Mouse (Mus musculus) layer of hippocampus, postnatal 25 days (tissue): ENCODE results near the gene Trnt1. TPM values are rescaled to one million over a fixed set of nuclear protein-coding genes. Genes with fewer than 3 reads are reported as not detected.
A peak's percentile ranks its signal among the peaks of the same experiment; 100 is the strongest.

Source experiments
- DNase-seq, 2 experiments: peaks; one replicate each; pipeline ENCODE4 v3.0.0; 2022; ENCODE audit warnings: mixed read lengths in 2 of 2, low spot score in 1 of 2; ENCODE audit errors: extremely low spot score in 1 of 2
- total RNA-seq, 2 experiments: library from RNA; stranded (reverse); gene quantifications; 2 replicates each; pipeline ENCODE4 v1.2.3; 2021

The Trnt1 gene
- total RNA-seq, 2 experiments from 2014 or later: 48.0 to 51.7 TPM

DNA sequence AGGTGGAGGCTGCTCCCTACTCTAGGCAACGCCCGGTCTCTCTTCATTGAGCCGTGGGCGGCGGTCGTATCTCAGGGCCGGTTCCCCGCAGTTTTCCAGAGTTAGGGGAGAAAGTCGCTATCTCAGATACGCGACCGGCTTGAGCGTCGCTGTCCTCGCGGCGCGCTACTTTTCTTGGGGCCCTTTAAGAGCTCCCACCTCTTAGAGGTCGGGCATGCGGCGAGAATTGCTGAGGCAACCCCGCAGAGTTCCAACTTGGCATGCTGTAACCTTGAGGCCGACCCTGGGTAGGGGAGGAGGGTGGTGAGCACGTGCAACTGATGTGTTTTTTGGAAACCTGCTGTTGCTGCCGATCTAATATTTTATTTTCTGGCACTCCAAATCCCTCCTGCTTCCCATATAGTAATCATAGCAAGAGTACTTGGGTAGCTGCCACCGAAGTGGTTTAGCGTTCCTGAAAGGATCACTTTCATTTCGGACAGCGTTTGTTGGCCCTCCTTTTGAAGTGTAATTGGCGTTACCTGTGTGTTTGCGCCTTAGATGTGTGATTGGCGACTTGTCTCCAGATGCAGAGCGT lies 458 bp downstream of the Trnt1 start:
- DNase-seq: no peak

- DNase-seq: no peak
These were observed 1.1 kb downstream of the Trnt1 start for GRCm38 (mm10) chr6:106770046-106770445.

DNA sequence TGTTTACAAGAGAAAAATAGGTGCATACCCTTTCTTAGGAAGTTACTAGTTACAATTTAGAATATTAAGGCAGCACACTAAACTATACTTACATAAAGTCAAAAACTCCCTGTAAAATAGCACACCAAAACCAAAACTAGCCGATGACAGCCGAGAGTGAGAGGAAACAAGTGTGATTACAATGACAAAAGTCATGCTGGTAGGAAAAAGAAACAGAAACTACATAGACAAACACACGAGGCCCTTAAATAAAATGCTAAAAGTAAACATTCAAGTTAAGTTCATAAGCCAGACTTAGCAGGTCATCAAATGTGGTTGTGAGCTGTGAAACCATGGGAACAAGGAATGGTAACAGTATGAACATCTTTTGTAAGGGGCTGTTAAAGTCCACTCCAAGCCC lies 18.2 kb downstream of the Trnt1 start:
- DNase-seq: no peak

GRCm38 (mm10) chr6:106791429-106791828 lies 22.5 kb downstream of the Trnt1 start:
- no peak for DNase-seq

DNA sequence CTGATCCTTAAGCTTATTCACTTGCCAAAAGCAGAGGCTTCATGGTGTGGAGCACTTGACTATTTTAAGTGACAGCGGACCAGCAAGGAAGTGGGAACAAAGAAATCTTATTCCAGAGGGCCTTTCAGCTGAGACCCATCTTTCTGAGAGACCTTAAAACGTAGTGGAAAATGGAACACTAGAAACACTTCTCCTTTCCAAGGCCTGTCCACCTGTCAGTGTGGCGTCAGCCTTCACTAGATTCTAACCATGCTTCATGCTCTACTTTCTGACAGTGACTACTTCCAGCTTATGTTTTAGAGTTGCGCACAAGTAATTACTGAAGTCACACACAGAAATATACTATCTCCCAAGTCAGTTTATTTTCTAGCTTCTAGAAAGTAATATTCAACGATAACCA lies 23.6 kb downstream of the Trnt1 start:
- DNase-seq: no peak

GRCm38 (mm10) chr6:106793088-106793487 lies 24.2 kb downstream of the Trnt1 start:
- no peak for DNase-seq

GRCm38 (mm10) chr6:106793621-106794020 lies 24.7 kb downstream of the Trnt1 start:
- DNase-seq: no peak

- DNase-seq: no peak
These were observed 25.3 kb downstream of the Trnt1 start for GRCm38 (mm10) chr6:106794094-106794814.

GRCm38 (mm10) chr6:106799333-106800226 lies 30.7 kb downstream of the Trnt1 start, which contains the start of gene Crbn:
TSS of gene Crbn (minus strand) at chr6:106800077.
- DNase-seq: peak; percentile 93 to 95

DNA sequence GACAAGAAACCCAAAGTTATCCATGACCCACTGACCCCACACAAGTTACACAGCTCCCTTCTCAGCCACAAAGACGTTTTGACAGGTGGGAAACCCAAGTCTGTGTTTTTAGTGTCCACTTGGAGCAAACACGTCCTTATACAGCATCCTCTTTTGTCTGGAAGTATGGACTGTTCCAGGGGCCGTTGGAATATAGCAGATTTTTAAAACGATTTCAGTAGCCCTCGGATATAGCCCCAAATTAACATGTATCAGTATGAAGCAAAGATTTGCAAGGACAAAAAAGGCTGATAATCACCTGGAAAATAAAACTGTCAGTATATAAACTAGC lies 31.3 kb downstream of the Trnt1 start:
- DNase-seq: no peak

DNA sequence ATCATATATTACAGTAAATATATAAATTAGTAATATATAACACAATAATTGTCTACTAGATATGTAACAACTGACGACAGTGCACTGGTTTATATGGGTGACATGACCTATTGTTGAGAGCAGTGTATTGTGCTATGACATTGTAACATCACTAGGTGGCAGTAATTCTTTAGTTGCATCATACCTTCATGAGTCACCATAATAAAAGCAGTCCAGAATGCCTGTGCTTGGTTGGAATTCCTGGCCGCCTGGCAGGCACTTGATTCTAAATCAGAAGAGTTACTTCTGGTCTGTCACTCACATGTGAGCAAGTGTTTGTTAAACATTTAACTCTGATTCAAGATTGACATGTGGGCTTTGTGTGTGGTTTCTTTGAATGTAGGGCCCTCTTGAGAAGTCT lies 36.0 kb downstream of the Trnt1 start:
- DNase-seq: no peak

GRCm38 (mm10) chr6:106809161-106809560 lies 40.2 kb downstream of the Trnt1 start:
- DNase-seq: no peak

GRCm38 (mm10) chr6:106810686-106811085 lies 41.8 kb downstream of the Trnt1 start:
- DNase-seq: no peak

DNA sequence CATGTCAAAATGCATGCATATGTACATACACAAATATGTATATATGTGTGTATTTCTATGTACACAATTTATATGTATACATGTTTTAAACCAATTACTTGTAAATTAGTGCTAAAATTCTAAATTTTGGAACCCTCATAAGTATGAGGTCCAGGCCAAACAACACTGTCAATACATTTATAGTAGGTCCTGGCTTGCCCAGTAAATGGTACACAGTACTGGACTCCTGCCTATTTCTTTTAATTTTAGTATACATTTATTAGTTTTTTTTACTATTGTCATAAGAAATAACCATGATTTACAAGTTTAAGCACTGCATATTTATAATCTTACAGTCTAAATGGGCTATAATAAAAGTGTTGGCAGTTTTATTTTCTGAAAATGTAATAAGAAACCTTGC lies 50.3 kb downstream of the Trnt1 start:
- DNase-seq: no peak

DNA sequence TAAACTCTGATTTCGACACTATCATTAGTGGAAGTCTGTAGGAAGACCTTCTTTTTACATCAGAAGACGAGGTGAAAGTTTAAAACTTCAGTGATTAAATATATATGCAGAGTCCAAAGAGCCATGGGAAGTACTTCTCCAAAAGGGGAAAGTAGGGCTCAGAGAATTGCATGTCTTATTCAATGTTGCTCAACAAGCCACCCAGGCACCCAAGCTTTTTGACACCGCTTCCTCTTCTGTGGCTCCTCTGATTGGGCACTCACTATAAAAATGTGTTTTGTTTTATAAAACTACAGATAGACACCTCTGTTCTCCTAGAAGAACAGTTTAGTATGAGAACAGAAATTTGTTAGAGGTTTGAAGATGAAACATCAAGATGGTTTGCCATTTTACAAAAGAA lies 51.0 kb downstream of the Trnt1 start:
- DNase-seq: no peak

DNA sequence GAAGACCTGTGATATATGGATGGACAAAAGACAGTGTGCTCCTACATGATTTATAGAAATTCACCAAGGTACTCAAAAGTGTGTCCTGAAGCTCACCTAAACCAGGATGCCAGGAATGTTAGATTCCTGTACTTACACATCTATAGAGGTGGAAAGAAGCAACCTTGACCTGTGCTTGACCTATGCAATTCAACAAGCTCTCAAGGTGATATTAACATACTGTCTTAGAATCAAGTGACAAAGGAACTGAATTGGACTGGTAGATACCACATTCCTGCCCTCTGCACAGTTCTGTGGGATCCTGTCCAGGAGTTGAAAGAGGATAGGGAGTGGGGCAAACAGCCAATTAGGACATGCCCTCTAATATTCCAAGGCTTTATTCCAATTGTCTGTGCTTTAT lies 51.6 kb downstream of the Trnt1 start:
- DNase-seq: no peak

- DNase-seq: peak in 1 of 2 experiments; percentile 62
These were observed 53.4 kb downstream of the Trnt1 start for GRCm38 (mm10) chr6:106822329-106822728.
